Mouse (Mus musculus): ENCODE data around the gene Araf. TPM values are rescaled to one million over a fixed set of nuclear protein-coding genes. Genes with fewer than 3 reads are reported as not detected.

Gene Araf
- total and polyA plus RNA-seq, 3 experiments = 81.1 to 135 (median 88.0) TPM

DNA sequence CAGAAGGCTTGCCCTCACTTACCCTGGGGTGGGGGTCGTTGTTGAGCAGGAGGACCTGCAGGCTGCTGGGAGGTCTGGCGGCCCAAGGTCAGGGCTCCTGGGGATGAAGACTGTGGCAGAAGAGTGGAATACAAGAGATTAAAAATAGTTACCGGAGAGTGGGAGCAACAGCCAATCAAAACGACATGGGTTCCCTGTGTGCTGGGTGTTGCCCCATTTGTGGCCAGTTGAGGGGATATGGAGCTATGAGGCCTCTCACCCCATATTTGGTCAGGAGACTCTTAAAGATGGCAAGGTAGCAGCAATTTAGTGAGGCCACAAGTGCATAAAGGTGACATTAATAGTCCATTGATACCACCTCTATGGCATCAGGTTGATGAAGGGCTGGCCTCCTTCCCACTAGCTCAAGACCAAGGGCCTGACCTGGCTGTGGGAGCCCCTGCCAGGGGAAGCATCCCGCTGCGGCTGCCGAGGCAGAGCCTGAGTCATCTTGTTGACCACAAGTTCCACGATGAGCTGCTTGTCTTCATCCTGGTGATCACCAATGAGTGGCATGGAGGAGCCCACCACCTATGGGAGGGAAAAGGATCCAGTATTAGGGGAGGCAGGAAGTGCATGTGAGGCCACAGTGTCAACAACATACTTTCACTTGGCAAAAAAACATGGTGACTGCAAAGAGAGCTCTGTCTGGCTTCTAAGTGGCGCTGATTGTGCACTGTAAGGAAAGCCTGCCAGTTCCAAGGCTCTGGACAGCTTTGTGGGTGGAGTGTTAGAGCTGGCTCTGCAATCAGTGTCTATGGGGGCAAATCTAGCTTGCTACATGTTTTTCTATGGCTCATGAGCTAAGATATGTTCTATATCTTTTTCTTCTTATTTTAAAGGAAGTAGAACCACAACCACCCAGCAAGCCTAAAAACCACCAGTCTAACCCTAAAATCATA lies 65.8 kb downstream of the Araf start:
- H3K4me1 ChIP-seq (ENCODE audit: control insufficient read depth, insufficient read depth, low read length) = peaks cover 2% of the 10 kb centered on the region
- intact Hi-C loops (cut with DNase I) = loop anchor here (10.0 kb wide), 1 partner anchor 179 kb away; the partner anchor contains the start of gene Cdk16
- no peak overlapping the region for H3K9ac ChIP-seq (ENCODE audit: low read depth, low read length)
- no peaks in the 10 kb centered on the region for H3K79me2 ChIP-seq (replicated peaks; ENCODE audit: control insufficient read depth, insufficient read depth, low read length)
- TF ChIP-seq CTCF (IDR thresholded peaks at IDR 0.05) (no peak), EP300 (IDR thresholded peaks at IDR 0.05; ENCODE audit: insufficient read depth, low read depth, low read length) (no peak), POLR2A (IDR thresholded peaks at IDR 0.05; ENCODE audit: insufficient read depth, low read depth, low read length) (no peak)
- no peaks in the 10 kb centered on the region for H3K27me3 ChIP-seq (ENCODE audit: control insufficient read depth, insufficient read depth, low read length)
- peak in 1 of 2 experiments; percentile 19 for DNase-seq
- H3K36me3 ChIP-seq (ENCODE audit: control insufficient read depth, insufficient read depth, low read length) = no peaks in the 10 kb centered on the region
- no peak overlapping the region for H3K4me3 ChIP-seq
- peak overlapping the region; percentile 56 for H3K27ac ChIP-seq
- 55% methylated on average over 9 of the region's 9 CpGs for WGBS

DNA sequence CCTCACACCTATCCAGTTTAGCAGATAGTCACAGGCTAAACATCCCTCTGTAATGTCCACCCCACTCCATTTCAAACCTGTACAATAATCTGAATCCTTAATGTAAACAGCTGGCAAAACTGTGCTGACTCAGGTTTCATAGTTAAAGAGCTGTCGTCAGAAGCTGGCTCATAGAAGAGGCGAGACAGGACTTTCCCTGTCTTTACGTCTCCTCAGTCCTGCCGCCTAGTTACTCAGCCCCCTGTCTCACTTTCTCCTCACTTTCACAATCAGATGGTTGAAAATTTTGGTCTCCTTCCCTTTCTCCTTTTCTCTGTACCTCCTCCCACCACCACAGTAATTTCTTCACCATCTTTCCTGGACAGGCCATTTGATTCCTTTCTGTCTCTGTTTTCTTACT lies 70.5 kb downstream of the Araf start:
- intact Hi-C loops (cut with DNase I) = loop anchor here (10.0 kb wide), 1 partner anchor 183 kb away; the partner anchor contains the start of gene Cdk16
- TF ChIP-seq EP300 (IDR thresholded peaks at IDR 0.05; ENCODE audit: insufficient read depth, low read depth, low read length) (no peak), CTCF (IDR thresholded peaks at IDR 0.05) (no peak), POLR2A (IDR thresholded peaks at IDR 0.05; ENCODE audit: insufficient read depth, low read depth, low read length) (no peak)
- no peak overlapping the region for H3K4me3 ChIP-seq
- no peaks in the 10 kb centered on the region for H3K27me3 ChIP-seq (ENCODE audit: control insufficient read depth, insufficient read depth, low read length)
- H3K4me1 ChIP-seq (ENCODE audit: control insufficient read depth, insufficient read depth, low read length) = peaks cover 2% of the 10 kb centered on the region; the same call in 1 of the 2 replicates
- WGBS = 70% methylated on average over 4 of the region's 4 CpGs
- DNase-seq = no peak
- H3K36me3 ChIP-seq (ENCODE audit: control insufficient read depth, insufficient read depth, low read length) = no peaks in the 10 kb centered on the region
- no peaks in the 10 kb centered on the region for H3K79me2 ChIP-seq (replicated peaks; ENCODE audit: control insufficient read depth, insufficient read depth, low read length)
- H3K9ac ChIP-seq (ENCODE audit: low read depth, low read length) = no peak overlapping the region
- no peak overlapping the region for H3K27ac ChIP-seq

DNA sequence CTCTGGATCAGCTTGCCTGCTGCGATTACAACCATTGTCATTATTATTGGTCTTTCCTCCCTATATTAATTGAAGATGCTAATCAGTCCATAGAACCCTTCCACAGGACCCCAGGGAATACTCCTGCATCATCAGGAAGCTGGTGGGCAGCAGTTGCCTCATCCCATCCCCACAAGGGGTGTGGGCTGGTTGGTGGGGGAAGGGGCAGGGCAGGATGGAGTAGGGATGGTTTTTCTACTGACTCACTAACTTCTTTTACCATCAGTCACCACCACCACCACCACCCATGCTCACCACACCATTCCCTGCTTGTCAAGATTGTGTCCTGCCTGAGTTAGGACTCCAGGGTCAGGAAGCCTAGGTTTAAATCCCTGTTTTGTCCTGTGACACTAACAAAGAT lies 71.6 kb downstream of the Araf start:
- H3K27me3 ChIP-seq (ENCODE audit: control insufficient read depth, insufficient read depth, low read length) = no peaks in the 10 kb centered on the region
- no peaks in the 10 kb centered on the region for H3K4me1 ChIP-seq (ENCODE audit: control insufficient read depth, insufficient read depth, low read length)
- H3K27ac ChIP-seq = no peak overlapping the region
- no peak for DNase-seq
- 78% methylated on average over 1 of the region's 1 CpGs for WGBS
- no peaks in the 10 kb centered on the region for H3K36me3 ChIP-seq (ENCODE audit: control insufficient read depth, insufficient read depth, low read length)
- H3K79me2 ChIP-seq (replicated peaks; ENCODE audit: control insufficient read depth, insufficient read depth, low read length) = no peaks in the 10 kb centered on the region
- no peak overlapping the region for H3K4me3 ChIP-seq
- TF ChIP-seq POLR2A (IDR thresholded peaks at IDR 0.05; ENCODE audit: insufficient read depth, low read depth, low read length) (no peak), CTCF (IDR thresholded peaks at IDR 0.05) (no peak), EP300 (IDR thresholded peaks at IDR 0.05; ENCODE audit: insufficient read depth, low read depth, low read length) (no peak)
- no peak overlapping the region for H3K9ac ChIP-seq (ENCODE audit: low read depth, low read length)
- intact Hi-C loops (cut with DNase I) = loop anchor here (10.0 kb wide), 1 partner anchor 184 kb away; the partner anchor contains the start of gene Cdk16

DNA sequence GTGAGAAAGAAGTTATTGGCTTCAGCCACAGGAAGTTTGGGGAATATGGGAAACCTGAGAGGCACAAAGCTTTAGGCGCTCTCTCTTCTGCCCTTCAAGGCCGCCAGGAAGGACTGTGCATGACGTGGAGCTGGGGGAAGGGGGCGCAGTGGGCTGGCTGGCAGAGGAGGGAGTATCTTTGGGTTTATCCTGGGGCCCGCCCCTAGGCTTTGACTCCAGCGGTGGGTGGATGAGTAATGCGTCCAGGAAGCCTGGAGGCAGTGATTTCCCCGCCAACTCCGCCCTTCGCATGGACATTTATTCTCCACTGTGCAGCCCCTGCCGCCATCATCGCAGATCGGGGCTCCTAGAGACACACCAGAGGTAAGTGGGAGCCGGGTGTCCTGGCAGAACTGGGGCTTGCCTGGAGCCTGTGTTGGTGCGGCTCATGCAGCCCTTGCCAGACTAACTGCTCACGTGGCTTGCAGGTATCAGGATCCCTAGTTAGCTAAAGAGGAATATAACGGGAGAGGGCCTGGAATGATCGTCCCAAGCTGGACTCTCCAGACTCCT lies 72.4 kb downstream of the Araf start, which contains the start of gene Timp1:
TSS of gene Timp1 (plus strand) at position 205 of the 552 bp plus-strand sequence.
- Histone ChIP-seq H3K36me3 (ENCODE audit: control insufficient read depth, insufficient read depth, low read length) (no peaks in the 10 kb centered on the region), H3K4me1 (ENCODE audit: control insufficient read depth, insufficient read depth, low read length) (no peaks in the 10 kb centered on the region), H3K27me3 (ENCODE audit: control insufficient read depth, insufficient read depth, low read length) (no peaks in the 10 kb centered on the region), H3K4me3 (peak within 1 kb of the TSS; percentile 32), H3K9ac (ENCODE audit: low read depth, low read length) (no peak within 1 kb of the TSS), H3K79me2 (replicated peaks; ENCODE audit: control insufficient read depth, insufficient read depth, low read length) (no peaks in the 10 kb centered on the region), H3K27ac (no peak within 1 kb of the TSS)
- intact Hi-C loops (cut with DNase I) = loop anchor here (10.0 kb wide), 1 partner anchor 185 kb away; the partner anchor contains the start of gene Cdk16
- DNase-seq = peak in 1 of 2 experiments; percentile 37
- 14% methylated on average over 18 of the region's 18 CpGs for WGBS
- no peak for TF ChIP-seq EP300 (IDR thresholded peaks at IDR 0.05; ENCODE audit: insufficient read depth, low read depth, low read length)
- TF ChIP-seq CTCF (IDR thresholded peaks at IDR 0.05) = no peak
- no peak for TF ChIP-seq POLR2A (IDR thresholded peaks at IDR 0.05; ENCODE audit: insufficient read depth, low read depth, low read length)

DNA sequence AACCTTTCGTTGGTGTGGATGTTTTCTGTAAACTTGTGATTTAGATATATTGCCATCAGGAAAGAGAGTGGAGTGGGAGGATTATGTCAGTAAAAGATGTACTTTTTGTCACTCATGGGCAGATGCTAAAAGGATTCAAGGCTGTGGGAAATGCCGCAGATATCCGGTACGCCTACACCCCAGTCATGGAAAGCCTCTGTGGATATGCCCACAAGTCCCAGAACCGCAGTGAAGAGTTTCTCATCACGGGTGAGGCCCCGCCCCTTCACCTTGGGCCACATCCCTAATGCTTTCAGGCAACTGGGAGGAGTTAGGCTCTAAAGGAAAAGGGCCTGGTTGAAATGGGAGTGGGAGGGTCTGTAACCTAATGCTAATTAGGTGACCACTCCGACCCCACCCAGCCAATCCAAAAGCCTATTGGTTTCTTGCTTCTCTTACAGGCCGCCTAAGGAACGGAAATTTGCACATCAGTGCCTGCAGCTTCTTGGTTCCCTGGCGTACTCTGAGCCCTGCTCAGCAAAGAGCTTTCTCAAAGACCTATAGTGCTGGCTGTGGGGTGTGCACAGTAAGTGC lies 75.4 kb downstream of the Araf start:
- TF ChIP-seq EP300 (IDR thresholded peaks at IDR 0.05; ENCODE audit: insufficient read depth, low read depth, low read length) (no peak), POLR2A (IDR thresholded peaks at IDR 0.05; ENCODE audit: insufficient read depth, low read depth, low read length) (no peak), CTCF (IDR thresholded peaks at IDR 0.05) (no peak)
- no peak for DNase-seq
- H3K4me1 ChIP-seq (ENCODE audit: control insufficient read depth, insufficient read depth, low read length) = no peaks in the 10 kb centered on the region
- intact Hi-C loops (cut with DNase I) = no loop called here
- H3K79me2 ChIP-seq (replicated peaks; ENCODE audit: control insufficient read depth, insufficient read depth, low read length) = no peaks in the 10 kb centered on the region
- H3K4me3 ChIP-seq = no peak overlapping the region
- H3K27me3 ChIP-seq (ENCODE audit: control insufficient read depth, insufficient read depth, low read length) = no peaks in the 10 kb centered on the region
- no peak overlapping the region for H3K9ac ChIP-seq (ENCODE audit: low read depth, low read length)
- 53% methylated on average over 11 of the region's 11 CpGs for WGBS
- H3K27ac ChIP-seq = no peak overlapping the region
- no peaks in the 10 kb centered on the region for H3K36me3 ChIP-seq (ENCODE audit: control insufficient read depth, insufficient read depth, low read length)

Measured in heart, adult 2 months (tissue).